Mouse (Mus musculus) erythroblast, embryonic 14.5 days (primary cell): ENCODE data around the gene Ceacam16. TPM values are rescaled to one million over a fixed set of nuclear protein-coding genes. Genes with fewer than 3 reads are reported as not detected.
A peak's percentile ranks its signal among the peaks of the same experiment; 100 is the strongest.

ENCODE experiments used
- H3K27me3 ChIP-seq: 2 replicates; pipeline ENCODE4 v1.6.1; 2012; ENCODE audit warnings: inconsistent platforms; ENCODE audit not compliant: control insufficient read depth
- H3K36me3 ChIP-seq: 2 replicates; pipeline ENCODE4 v1.6.1; 2012; ENCODE audit warnings: mild to moderate bottlenecking, inconsistent platforms; ENCODE audit not compliant: control insufficient read depth
- H3K4me1 ChIP-seq: 2 replicates; pipeline ENCODE4 v1.6.1; 2012; ENCODE audit warnings: inconsistent platforms; ENCODE audit not compliant: control insufficient read depth
- H3K4me3 ChIP-seq: replicated peaks from 2 replicates; pipeline ENCODE3; 2012; ENCODE audit warnings: moderate library complexity, mild to moderate bottlenecking, inconsistent platforms
- H3K9me3 ChIP-seq: 2 replicates; pipeline ENCODE4 v1.6.1; 2012; ENCODE audit warnings: low read length, inconsistent platforms, mixed read lengths; ENCODE audit not compliant: control insufficient read depth
- GATA1 ChIP-seq: IDR thresholded peaks from 2 replicates; pipeline ENCODE4 v1.6.1; 2012; ENCODE audit warnings: low read length, inconsistent platforms, mixed read lengths
- TAL1 ChIP-seq: IDR thresholded peaks from 3 replicates; pipeline ENCODE4 v1.6.1; 2012; ENCODE audit warnings: low read length, inconsistent platforms, mixed read lengths
- polyA plus RNA-seq: library from polyadenylated mRNA; stranded (reverse); fragments of >175 nt; gene quantifications from 2 replicates; pipeline ENCODE4 v1.2.3, GENCODE M21; 2012

Gene Ceacam16
- polyA plus RNA-seq, 1 experiment = not detected

- no peaks in the 10 kb centered on the region for H3K4me1 ChIP-seq
- H3K36me3 ChIP-seq = no peaks in the 10 kb centered on the region
- no peaks in the 10 kb centered on the region for H3K27me3 ChIP-seq
- no peaks in the 10 kb centered on the region for H3K9me3 ChIP-seq
- H3K4me3 ChIP-seq = no peak overlapping the region
- no peak for TF ChIP-seq GATA1
- no peak for TF ChIP-seq TAL1
These were observed 29.3 kb downstream of the Ceacam16 start for GRCm38 (mm10) chr7:19831837-19832236.

GRCm38 (mm10) chr7:19830682-19831156 lies 30.4 kb downstream of the Ceacam16 start:
- H3K4me1 ChIP-seq = no peaks in the 10 kb centered on the region
- H3K36me3 ChIP-seq = no peaks in the 10 kb centered on the region
- H3K9me3 ChIP-seq = no peaks in the 10 kb centered on the region
- TF ChIP-seq GATA1 (no peak), TAL1 (no peak)
- no peak overlapping the region for H3K4me3 ChIP-seq
- no peaks in the 10 kb centered on the region for H3K27me3 ChIP-seq

GRCm38 (mm10) chr7:19829694-19830093 lies 31.4 kb downstream of the Ceacam16 start:
- H3K4me1 ChIP-seq = no peaks in the 10 kb centered on the region
- H3K4me3 ChIP-seq = no peak overlapping the region
- H3K9me3 ChIP-seq = no peaks in the 10 kb centered on the region
- no peaks in the 10 kb centered on the region for H3K36me3 ChIP-seq
- no peaks in the 10 kb centered on the region for H3K27me3 ChIP-seq
- TF ChIP-seq TAL1 (no peak), GATA1 (no peak)

DNA sequence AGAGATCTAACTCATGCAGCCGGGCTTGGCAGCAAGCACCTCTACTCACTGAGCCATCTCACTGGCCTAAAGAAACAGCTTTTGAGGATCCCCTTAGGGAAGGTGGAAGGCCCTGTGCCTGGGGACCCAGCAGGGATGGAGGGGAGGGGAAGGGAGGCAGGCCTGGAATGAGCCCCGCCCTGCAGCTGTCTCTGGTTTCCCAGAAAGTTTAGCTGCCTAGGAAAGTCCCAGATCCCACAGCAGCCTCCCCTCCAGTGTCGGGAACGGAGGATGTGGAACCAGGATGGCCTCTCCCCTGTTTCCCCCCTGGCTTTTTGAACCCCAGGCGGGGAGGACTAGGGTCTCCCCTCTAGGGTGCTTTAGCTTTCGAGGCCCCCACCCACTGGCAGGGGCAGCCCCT lies 34.3 kb downstream of the Ceacam16 start:
- no peak overlapping the region for H3K4me3 ChIP-seq
- peaks cover 3% of the 10 kb centered on the region for H3K4me1 ChIP-seq
- no peaks in the 10 kb centered on the region for H3K9me3 ChIP-seq
- H3K27me3 ChIP-seq = peaks cover 27% of the 10 kb centered on the region
- H3K36me3 ChIP-seq = no peaks in the 10 kb centered on the region
- TF ChIP-seq GATA1 (no peak), TAL1 (no peak)

DNA sequence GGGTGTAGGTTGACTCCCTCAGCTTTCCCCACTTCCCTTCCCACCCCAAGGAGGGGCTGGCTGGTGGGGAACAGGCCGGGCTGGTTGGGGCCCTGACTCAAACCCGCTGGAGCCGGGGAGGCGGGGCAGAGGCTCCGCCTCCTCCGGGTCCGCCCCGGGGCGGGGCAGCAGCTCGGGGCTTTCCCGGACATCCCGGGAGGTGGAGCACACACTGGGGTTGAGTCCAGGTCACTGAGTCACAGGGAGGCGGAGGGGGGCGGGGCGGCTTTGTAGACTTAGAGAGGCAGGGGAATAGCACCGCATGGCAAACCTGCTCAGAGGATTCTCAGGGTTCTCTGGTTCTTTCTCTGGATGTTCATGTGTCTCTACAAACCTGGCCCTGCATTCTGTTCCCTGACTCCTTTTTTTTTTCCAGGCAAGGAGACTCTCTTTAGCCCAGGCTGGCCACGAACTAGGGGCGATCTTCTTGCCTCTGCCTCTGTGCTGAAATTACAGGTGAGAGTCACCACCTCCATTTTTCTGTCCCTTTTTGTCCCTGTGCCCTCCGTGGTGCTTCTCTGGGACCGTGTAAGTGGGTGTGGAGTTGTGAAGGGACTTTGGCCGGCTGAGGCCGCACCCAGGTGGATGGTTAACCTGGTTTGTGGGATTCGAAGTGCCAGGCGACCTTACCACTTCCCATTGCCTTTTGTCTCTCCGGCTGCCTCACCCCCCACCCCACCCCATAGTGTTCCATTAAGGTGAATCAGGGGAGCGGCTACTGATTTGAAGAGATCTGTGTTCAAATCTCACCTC lies 36.7 kb downstream of the Ceacam16 start:
- H3K36me3 ChIP-seq = no peaks in the 10 kb centered on the region; the same call in 1 of the 2 replicates
- peaks cover 33% of the 10 kb centered on the region for H3K27me3 ChIP-seq
- TF ChIP-seq TAL1 = no peak
- TF ChIP-seq GATA1 = no peak
- no peak overlapping the region for H3K4me3 ChIP-seq
- peaks cover 3% of the 10 kb centered on the region for H3K4me1 ChIP-seq
- H3K9me3 ChIP-seq = peaks cover 4% of the 10 kb centered on the region; the same call in 1 of the 2 replicates

GRCm38 (mm10) chr7:19823256-19824181 lies 37.6 kb downstream of the Ceacam16 start:
- TF ChIP-seq GATA1 (no peak), TAL1 (no peak)
- H3K36me3 ChIP-seq = no peaks in the 10 kb centered on the region; the same call in 1 of the 2 replicates
- peaks cover 4% of the 10 kb centered on the region; the same call in 1 of the 2 replicates for H3K9me3 ChIP-seq
- H3K4me3 ChIP-seq = no peak overlapping the region
- H3K27me3 ChIP-seq = peaks cover 33% of the 10 kb centered on the region
- peaks cover 3% of the 10 kb centered on the region for H3K4me1 ChIP-seq

DNA sequence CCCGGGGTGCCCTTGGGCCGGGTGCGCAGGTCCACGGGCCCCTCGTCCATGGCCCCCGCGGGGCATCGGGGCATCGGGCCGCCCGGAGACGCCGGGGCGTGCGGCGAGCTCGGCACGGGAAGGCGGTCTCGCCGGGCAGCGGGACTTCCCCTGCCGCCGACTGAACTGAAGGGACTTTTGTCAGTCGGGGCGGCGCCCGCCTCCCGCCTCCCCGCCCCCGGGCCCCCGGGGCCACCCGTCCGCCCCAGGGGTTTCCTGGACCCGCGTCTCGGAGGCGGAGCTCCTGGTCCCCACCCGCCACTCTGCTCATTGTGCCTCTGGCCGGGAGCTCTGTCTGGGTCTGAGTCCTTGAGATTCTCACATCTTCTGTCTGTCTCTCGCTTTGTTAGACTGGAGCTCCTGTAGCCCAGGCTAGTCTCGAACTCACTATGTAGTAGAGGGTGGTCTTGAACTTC lies 38.5 kb downstream of the Ceacam16 start, which contains the start of gene Bcl3:
Bcl3 (minus strand) TSS at position 167 of the 455 bp plus-strand sequence.
- TF ChIP-seq GATA1 (no peak), TAL1 (no peak)
- peaks cover 4% of the 10 kb centered on the region; the same call in 1 of the 2 replicates for H3K9me3 ChIP-seq
- no peaks in the 10 kb centered on the region; the same call in 1 of the 2 replicates for H3K36me3 ChIP-seq
- H3K27me3 ChIP-seq = peaks cover 34% of the 10 kb centered on the region
- H3K4me1 ChIP-seq = peaks cover 3% of the 10 kb centered on the region
- H3K4me3 ChIP-seq = peak within 1 kb of the TSS; percentile 52

GRCm38 (mm10) chr7:19822193-19822592 lies 38.9 kb downstream of the Ceacam16 start:
- Histone ChIP-seq H3K36me3 (no peaks in the 10 kb centered on the region; the same call in 1 of the 2 replicates), H3K4me1 (peaks cover 3% of the 10 kb centered on the region), H3K27me3 (peaks cover 38% of the 10 kb centered on the region), H3K9me3 (peaks cover 4% of the 10 kb centered on the region; the same call in 1 of the 2 replicates), H3K4me3 (peak overlapping the region; percentile 52)
- no peak for TF ChIP-seq GATA1
- no peak for TF ChIP-seq TAL1
